Mouse (Mus musculus) limb, embryonic 15.5 days (tissue): ENCODE results near the gene Pcyt1a. TPM values are rescaled to one million over a fixed set of nuclear protein-coding genes. Genes with fewer than 3 reads are reported as not detected.

Experiments used
- ATAC-seq: fragments of 200-750 bp; cut with Nextera tagmentation; 2 replicates; pipeline ENCODE4 v1.8.0; 2017; ENCODE audit warnings: low read depth, moderate TSS enrichment; ENCODE audit not compliant: insufficient number of reproducible peaks, low FRiP score, low TSS enrichment
- H3K27ac ChIP-seq: fragments of 300-500 bp; sonication (generic); 2 replicates; pipeline ENCODE4 v1.5.1; 2015; ENCODE audit warnings: moderate library complexity, mild to moderate bottlenecking, inconsistent platforms
- H3K27me3 ChIP-seq: fragments of 300-500 bp; sonication (generic); 2 replicates; pipeline ENCODE4 v1.6.1; 2015; ENCODE audit warnings: inconsistent platforms
- H3K36me3 ChIP-seq: fragments of 300-500 bp; sonication (generic); 2 replicates; pipeline ENCODE4 v1.6.1; 2015; ENCODE audit warnings: inconsistent platforms
- H3K4me1 ChIP-seq: fragments of 300-500 bp; sonication (generic); 2 replicates; pipeline ENCODE4 v1.6.1; 2015; ENCODE audit warnings: inconsistent platforms
- H3K4me2 ChIP-seq: fragments of 300-500 bp; sonication (generic); 2 replicates; pipeline ENCODE4 v1.6.1; 2015; ENCODE audit warnings: mild to moderate bottlenecking, inconsistent platforms
- H3K4me3 ChIP-seq: fragments of 300-500 bp; sonication (generic); 2 replicates; pipeline ENCODE4 v1.5.1; 2015; ENCODE audit warnings: mild to moderate bottlenecking, inconsistent platforms
- H3K9ac ChIP-seq: fragments of 300-500 bp; sonication (generic); 2 replicates; pipeline ENCODE4 v1.6.1; 2015; ENCODE audit warnings: inconsistent platforms
- H3K9me3 ChIP-seq: fragments of 300-500 bp; sonication (generic); 2 replicates; pipeline ENCODE4 v1.6.1; 2016; ENCODE audit warnings: inconsistent platforms
- WGBS: fragments of 180-500 bp; shearing (Covaris S2); methylation state at CpG from one replicate; pipeline ENCODE4 v1.1.7; 2015; 5-methylcytosine and 5-hydroxymethylcytosine counted together
- polyA plus RNA-seq: library from polyadenylated mRNA; unstranded; fragments of >200 nt; fragmentation: Nextera tagmentation; extraction: Ambion mirVana; gene quantifications from 2 replicates; pipeline ENCODE4 v1.2.1, GENCODE M21; 2015

Pcyt1a gene
- polyA plus RNA-seq, 1 experiment from 2014 or later, result 46.6 TPM

- no peaks in the 10 kb centered on the region for H3K9me3 ChIP-seq
- H3K27me3 ChIP-seq, result no peaks in the 10 kb centered on the region
- WGBS, result 57% methylated on average over 10 of the region's 10 CpGs
Measured at GRCm38 (mm10) chr16:32457589-32458386, 27.1 kb downstream of the Pcyt1a start.

DNA sequence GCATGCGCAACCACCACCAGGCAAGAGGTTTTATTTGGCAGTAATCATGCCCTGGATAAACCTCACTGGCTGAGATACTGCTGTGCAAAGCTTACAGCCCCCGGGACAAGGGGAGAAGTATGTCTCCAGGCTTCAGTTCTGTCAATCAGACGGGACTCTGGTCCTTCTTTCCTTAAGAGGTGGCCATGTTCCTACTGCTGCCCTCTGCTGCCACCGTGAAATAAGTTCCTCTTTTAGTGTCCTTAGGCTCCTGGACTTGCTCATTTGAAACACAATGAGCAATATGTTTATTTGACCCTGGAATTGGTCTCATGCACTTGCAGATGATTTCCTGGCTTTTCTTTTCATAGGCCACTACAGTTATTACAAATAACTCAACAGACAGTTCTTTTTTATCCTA lies 29.8 kb downstream of the Pcyt1a start:
- peaks cover 25% of the 10 kb centered on the region for H3K36me3 ChIP-seq
- no peak overlapping the region for H3K4me3 ChIP-seq
- no peak overlapping the region for H3K4me2 ChIP-seq
- ATAC-seq, result no peak
- 0 out of 2 replicates have a peak, but pooled peaks cover 3% of the 10 kb centered on the region for H3K4me1 ChIP-seq
- no peak overlapping the region for H3K27ac ChIP-seq
- WGBS, result 54% methylated on average over 4 of the region's 4 CpGs
- no peaks in the 10 kb centered on the region for H3K27me3 ChIP-seq
- H3K9me3 ChIP-seq, result no peaks in the 10 kb centered on the region
- no peak overlapping the region for H3K9ac ChIP-seq

More at GRCm38 (mm10) chr16:32457589-32458386, 27.1 kb downstream of the Pcyt1a start:
- ATAC-seq, result no peak
- Histone ChIP-seq H3K36me3 (peaks cover 20% of the 10 kb centered on the region), H3K4me1 (peaks cover 6% of the 10 kb centered on the region), H3K27ac (no peak overlapping the region), H3K4me2 (no peak overlapping the region), H3K4me3 (no peak overlapping the region), H3K9ac (no peak overlapping the region)

DNA sequence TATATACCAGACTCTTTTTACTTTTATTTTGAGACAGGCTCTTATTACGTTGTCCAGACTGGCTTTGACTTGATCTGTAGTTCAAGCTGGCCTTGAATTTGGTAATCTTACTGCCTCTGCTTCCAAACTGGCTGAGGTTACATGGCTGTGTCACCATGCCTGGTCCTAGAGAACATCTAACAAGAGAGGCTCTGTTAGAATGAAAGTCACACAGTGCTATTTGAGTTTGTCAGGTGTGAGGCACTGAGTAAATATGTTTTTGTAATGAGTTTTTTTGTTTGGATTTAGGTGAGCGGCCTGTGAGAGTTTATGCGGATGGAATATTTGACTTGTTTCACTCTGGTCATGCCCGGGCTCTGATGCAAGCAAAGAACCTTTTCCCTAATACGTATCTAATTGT lies 31.0 kb downstream of the Pcyt1a start:
- Histone ChIP-seq H3K36me3 (peaks cover 28% of the 10 kb centered on the region), H3K27ac (no peak overlapping the region), H3K4me2 (no peak overlapping the region), H3K4me3 (no peak overlapping the region), H3K9me3 (no peaks in the 10 kb centered on the region), H3K27me3 (no peaks in the 10 kb centered on the region), H3K9ac (no peak overlapping the region), H3K4me1 (0 out of 2 replicates have a peak, but pooled peaks cover 3% of the 10 kb centered on the region)
- WGBS, result 82% methylated on average over 5 of the region's 5 CpGs
- no peak for ATAC-seq

- Histone ChIP-seq H3K36me3 (peaks cover 37% of the 10 kb centered on the region), H3K27me3 (no peaks in the 10 kb centered on the region), H3K27ac (no peak overlapping the region), H3K4me1 (0 out of 2 replicates have a peak, but pooled peaks cover under 1% of the 10 kb centered on the region), H3K4me3 (no peak overlapping the region), H3K9ac (no peak overlapping the region), H3K9me3 (no peaks in the 10 kb centered on the region), H3K4me2 (no peak overlapping the region)
- ATAC-seq, result no peak
- WGBS, result 92% methylated on average over 16 of the region's 16 CpGs
Measured at GRCm38 (mm10) chr16:32462950-32463349, 32.2 kb downstream of the Pcyt1a start.

DNA sequence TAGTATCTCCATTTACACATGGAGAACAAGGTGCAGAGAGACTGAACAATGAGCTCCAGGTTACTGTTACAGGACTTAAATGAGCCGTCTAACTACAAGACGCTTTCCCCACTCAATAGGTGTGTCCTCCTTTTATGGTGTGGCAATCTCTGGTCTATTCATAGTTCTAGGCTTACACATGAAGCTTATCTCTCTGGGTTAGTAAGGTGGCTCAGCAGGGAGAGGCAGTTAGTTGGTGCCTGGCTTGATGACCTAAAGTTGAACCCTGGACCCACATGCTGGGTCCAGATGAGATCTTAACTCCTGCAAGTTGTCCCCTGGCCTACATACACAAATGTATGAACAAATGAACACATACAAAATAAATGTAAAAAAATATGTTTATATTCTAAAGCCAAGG lies 32.7 kb downstream of the Pcyt1a start:
- H3K36me3 ChIP-seq, result peaks cover 41% of the 10 kb centered on the region
- ATAC-seq, result no peak
- 70% methylated on average over 2 of the region's 2 CpGs for WGBS

GRCm38 (mm10) chr16:32464908-32465307 lies 34.2 kb downstream of the Pcyt1a start:
- 0% methylated on average over 1 of the region's 1 CpGs for WGBS
- Histone ChIP-seq H3K36me3 (peaks cover 49% of the 10 kb centered on the region), H3K9ac (no peak overlapping the region), H3K27ac (no peak overlapping the region), H3K9me3 (no peaks in the 10 kb centered on the region), H3K4me2 (no peak overlapping the region), H3K27me3 (no peaks in the 10 kb centered on the region), H3K4me3 (no peak overlapping the region), H3K4me1 (no peaks in the 10 kb centered on the region)
- ATAC-seq, result no peak

More for the DNA sequence above, 32.7 kb downstream of the Pcyt1a start:
- Histone ChIP-seq H3K4me3 (no peak overlapping the region), H3K27me3 (no peaks in the 10 kb centered on the region), H3K9me3 (no peaks in the 10 kb centered on the region), H3K9ac (no peak overlapping the region), H3K4me1 (no peaks in the 10 kb centered on the region), H3K27ac (no peak overlapping the region), H3K4me2 (no peak overlapping the region)

DNA sequence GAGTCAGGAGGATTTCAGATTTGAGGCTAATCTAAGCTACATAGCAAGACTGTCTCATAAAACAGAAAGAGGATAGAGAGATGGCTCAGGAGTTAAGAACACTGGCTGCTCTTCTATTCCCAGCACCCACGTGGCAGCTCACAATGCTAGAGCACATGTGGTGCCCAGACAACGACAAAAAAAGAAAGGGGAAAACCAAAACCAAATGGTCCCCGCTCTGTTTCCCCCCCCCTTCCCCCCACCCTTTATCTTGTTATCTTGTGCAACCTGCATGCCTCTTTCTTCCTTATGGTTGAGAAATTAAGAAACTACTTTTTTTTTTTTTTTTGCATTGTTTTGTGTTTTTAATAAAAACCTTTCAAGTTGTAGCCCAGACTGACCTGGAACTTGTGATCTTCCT lies 37.8 kb downstream of the Pcyt1a start:
- Histone ChIP-seq H3K27me3 (no peaks in the 10 kb centered on the region), H3K9me3 (no peaks in the 10 kb centered on the region), H3K4me1 (no peaks in the 10 kb centered on the region), H3K9ac (no peak overlapping the region), H3K27ac (no peak overlapping the region), H3K36me3 (peaks cover 68% of the 10 kb centered on the region), H3K4me2 (no peak overlapping the region), H3K4me3 (no peak overlapping the region)
- WGBS, result 48% methylated on average over 3 of the region's 3 CpGs
- no peak for ATAC-seq

DNA sequence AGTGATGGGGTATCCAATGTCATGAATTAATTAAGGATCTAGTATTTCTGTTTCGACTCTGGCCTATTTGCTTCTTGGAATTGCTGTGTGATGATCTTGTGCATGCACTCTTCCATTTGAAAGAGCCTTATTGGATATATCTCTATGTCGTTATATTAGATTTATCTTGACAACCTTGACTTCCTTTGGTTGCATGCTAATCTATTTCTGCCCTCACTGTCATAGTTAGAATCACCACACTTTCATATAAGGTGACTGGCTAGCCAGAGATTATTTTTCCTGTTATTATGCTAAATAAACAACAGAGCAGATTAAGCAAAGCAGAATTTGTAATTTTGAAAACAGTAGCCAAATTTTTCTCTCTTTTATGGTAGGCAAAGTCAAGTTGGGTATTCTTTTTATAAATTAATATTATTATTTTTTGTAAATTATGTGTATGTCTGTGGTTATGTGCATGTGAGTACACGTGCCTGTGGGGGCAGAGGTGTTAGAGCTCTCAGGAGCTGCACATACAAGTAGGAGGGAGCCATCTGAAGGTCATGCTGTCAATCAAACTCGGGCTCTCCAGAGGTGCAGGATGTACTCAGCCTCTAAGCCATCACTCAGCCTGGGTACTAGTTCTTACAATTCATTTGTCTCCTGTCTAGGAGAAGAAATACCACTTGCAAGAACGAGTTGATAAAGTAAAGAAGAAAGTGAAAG lies 38.8 kb downstream of the Pcyt1a start:
- Histone ChIP-seq H3K9me3 (no peaks in the 10 kb centered on the region), H3K4me2 (no peak overlapping the region), H3K4me3 (no peak overlapping the region), H3K27ac (no peak overlapping the region), H3K4me1 (no peaks in the 10 kb centered on the region), H3K9ac (no peak overlapping the region), H3K27me3 (no peaks in the 10 kb centered on the region), H3K36me3 (peaks cover 62% of the 10 kb centered on the region)
- ATAC-seq, result no peak
- 74% methylated on average over 5 of the region's 5 CpGs for WGBS

- WGBS, result 88% methylated on average over 7 of the region's 7 CpGs
- Histone ChIP-seq H3K9me3 (no peaks in the 10 kb centered on the region), H3K27me3 (no peaks in the 10 kb centered on the region), H3K4me2 (no peak overlapping the region), H3K4me1 (no peaks in the 10 kb centered on the region), H3K9ac (no peak overlapping the region), H3K27ac (no peak overlapping the region), H3K4me3 (no peak overlapping the region), H3K36me3 (peaks cover 47% of the 10 kb centered on the region)
- ATAC-seq, result no peak
Measured at GRCm38 (mm10) chr16:32472276-32473015, 41.7 kb downstream of the Pcyt1a start.

- Histone ChIP-seq H3K4me1 (no peaks in the 10 kb centered on the region), H3K9me3 (no peaks in the 10 kb centered on the region), H3K36me3 (peaks cover 10% of the 10 kb centered on the region), H3K27me3 (no peaks in the 10 kb centered on the region), H3K9ac (no peak overlapping the region), H3K4me2 (no peak overlapping the region), H3K27ac (no peak overlapping the region), H3K4me3 (no peak overlapping the region)
- 80% methylated on average over 6 of the region's 6 CpGs for WGBS
- no peak for ATAC-seq
Measured at GRCm38 (mm10) chr16:32477315-32477714, 46.6 kb downstream of the Pcyt1a start.

- ATAC-seq, result no peak
- Histone ChIP-seq H3K36me3 (no peaks in the 10 kb centered on the region), H3K4me3 (no peak overlapping the region), H3K27me3 (no peaks in the 10 kb centered on the region), H3K9ac (no peak overlapping the region), H3K27ac (no peak overlapping the region), H3K4me2 (no peak overlapping the region), H3K4me1 (no peaks in the 10 kb centered on the region), H3K9me3 (no peaks in the 10 kb centered on the region)
- 62% methylated on average over 2 of the region's 2 CpGs for WGBS
Measured at GRCm38 (mm10) chr16:32479415-32479814, 48.7 kb downstream of the Pcyt1a start.

DNA sequence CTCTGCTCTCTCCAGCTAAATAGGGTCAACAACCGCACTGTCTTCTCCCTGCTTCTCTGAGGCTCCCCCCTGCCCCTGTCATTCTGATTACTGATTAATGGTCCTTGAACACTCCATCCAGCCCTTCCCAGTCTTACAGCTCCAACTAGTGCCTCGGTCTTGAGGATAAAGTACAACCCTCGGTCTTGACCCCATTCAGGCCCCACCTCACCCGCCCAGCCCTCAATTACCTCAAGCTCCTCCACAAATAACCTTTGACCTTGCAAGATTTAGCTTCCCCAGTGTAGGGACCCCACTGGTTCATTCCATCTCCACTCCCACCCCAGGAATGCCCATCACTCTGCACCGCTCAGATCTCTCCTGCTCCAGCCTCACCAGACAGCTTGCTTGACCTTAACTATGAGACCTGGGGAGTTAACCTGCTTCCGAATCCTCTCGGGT lies 53.7 kb downstream of the Pcyt1a start:
- no peak overlapping the region for H3K9ac ChIP-seq
- WGBS, result 42% methylated on average over 7 of the region's 7 CpGs
- H3K36me3 ChIP-seq, result no peaks in the 10 kb centered on the region
- ATAC-seq, result no peak
- no peaks in the 10 kb centered on the region for H3K27me3 ChIP-seq
- H3K27ac ChIP-seq, result no peak overlapping the region
- H3K4me2 ChIP-seq, result no peak overlapping the region
- H3K4me1 ChIP-seq, result no peaks in the 10 kb centered on the region
- H3K9me3 ChIP-seq, result no peaks in the 10 kb centered on the region
- H3K4me3 ChIP-seq, result no peak overlapping the region
